Mouse (Mus musculus): Measurements from ENCODE around the gene Zfp316.

Zfp316 gene

GRCm38 (mm10) chr5:143269363-143270150 lies at the start of gene Zfp316:
TSS of gene Zfp316 (minus strand) at chr5:143270022.
- DNase-seq, result peak; percentile 63 to 67

DNA sequence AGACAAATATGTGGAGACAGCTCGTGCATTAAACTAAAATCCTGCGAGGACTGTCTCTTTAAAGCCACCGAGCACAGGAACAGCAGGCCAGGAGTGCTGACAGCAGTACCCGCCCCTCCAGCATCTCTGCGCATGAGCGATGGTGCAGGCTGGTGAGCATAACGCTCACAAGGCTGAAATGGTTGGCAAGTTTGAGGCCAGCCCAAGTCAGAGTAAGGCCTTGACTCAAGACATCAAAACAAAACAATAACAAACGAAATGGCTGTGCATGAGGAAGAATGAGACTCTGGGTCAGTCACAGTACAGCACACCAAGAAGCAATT lies 47.4 kb upstream of the Zfp316 start:
- no peak for DNase-seq

DNA sequence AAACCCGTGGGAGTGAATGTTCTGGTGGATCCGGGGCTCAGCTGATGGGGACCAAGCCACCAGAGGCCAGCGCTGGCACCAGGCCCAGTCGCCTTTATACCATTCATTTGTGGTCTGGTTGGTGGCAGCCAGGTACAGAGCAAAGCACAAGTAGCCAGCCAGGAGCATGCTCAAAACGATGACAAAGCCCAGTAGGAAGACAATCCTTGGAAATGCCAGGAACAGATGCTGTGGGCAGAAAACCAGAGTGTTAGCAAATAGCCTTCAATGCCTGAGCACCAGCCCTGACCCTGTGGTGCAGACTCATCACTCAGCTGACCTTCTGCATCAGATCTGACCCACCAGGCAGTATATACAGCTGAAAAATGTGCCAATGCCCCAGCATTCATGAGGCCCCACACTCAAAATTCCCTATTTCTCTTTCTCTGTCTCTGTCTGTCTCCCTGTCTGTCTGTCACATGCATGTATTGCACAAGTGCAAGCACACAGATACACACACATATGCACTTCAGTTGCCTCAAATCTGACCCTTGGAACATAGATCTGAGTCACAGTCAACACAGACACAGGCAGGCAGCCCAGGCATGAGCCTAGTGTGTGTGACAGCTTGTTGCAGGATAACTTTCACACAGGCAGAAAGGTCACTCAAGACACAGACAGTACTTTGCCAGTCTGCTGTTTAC lies 46.9 kb upstream of the Zfp316 start:
- DNase-seq, result no peak

GRCm38 (mm10) chr5:143315514-143315888 lies 45.7 kb upstream of the Zfp316 start:
- DNase-seq, result no peak

- peak; percentile 96 to 97 for DNase-seq
These were observed 45.1 kb upstream of the Zfp316 start, which contains the start of gene E130309D02Rik for GRCm38 (mm10) chr5:143314730-143315513. TSS of gene E130309D02Rik (minus strand) at chr5:143315360.

GRCm38 (mm10) chr5:143314183-143314729 lies 44.4 kb upstream of the Zfp316 start:
- no peak for DNase-seq

DNA sequence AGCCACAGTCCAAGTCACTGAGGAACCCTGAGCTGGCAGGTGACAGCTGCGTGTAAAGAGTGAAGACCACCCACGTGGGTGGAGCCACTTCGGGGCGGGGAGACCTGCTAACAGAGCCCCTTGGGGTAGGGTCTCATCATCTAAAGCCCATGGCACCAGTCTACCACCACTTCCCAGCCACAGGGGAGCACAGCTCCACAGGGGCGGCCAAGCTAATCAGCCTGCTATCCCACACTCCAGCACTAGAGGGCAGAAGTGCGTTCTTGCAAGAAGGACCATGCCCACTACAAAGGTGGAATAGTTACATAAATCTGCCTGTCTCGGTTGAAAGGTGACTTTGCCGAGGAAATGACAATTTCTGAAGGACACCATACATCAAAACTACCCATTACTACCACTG lies 42.1 kb upstream of the Zfp316 start:
- DNase-seq, result peak; percentile 90

DNA sequence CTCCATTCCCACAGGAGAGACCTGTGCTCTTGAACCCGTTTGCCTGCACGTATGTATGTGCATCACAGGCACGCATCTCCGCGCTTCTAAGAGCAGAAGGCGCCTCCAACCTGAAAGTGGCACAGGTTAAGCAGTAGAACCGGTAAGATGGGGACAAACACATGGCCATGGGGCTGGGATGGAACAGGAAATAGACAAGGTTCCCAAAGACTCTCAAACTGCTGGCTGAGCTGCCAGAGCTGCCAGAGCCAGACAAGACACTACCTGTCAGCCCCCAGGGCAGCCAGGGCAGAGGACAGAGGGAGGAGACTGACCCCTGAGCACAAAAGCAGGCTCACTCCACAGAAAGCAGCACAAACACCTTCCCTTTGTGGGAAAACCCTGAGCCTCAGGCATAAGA lies 40.1 kb upstream of the Zfp316 start:
- no peak for DNase-seq

DNA sequence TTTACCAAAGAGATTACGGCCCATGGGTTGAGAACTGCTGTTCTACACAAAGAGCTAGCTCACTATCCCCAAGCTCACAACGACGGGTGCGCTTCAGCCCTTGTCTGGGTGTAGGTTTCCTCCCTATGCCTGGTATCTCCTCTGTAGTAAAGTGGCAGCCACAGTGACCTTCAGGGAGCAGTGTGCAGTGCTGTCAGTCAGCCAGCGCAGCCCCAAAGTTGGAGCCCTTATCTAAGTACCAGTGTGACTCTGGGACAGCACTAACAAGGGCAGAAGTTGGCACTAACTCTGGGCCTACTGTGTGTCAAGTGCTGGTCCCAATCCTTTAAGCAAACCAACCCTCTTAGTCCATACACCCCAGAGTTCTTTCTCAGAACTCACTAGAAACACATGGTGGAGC lies 39.0 kb upstream of the Zfp316 start:
- DNase-seq, result no peak

GRCm38 (mm10) chr5:143304251-143304650 lies 34.4 kb upstream of the Zfp316 start:
- no peak for DNase-seq

- no peak for DNase-seq
These were observed 31.5 kb upstream of the Zfp316 start for GRCm38 (mm10) chr5:143301296-143301695.

DNA sequence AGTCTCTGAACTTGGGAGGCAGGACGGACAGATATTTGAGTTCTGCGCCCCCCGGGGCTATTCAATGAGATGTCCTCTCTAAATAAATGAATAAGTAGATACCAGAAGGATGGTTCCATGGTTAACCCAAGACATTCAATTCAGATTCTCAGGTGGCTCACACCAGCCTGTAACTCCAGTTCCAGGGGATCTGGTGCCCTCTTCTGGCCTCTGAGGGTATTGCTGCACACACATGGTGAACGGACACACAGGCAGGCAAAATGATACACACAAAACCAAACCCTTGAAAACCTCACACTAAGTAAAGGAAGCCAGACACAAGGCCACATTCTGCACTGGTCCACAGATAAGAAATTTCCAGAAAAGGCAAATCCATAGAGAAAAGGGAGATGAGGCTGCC lies 29.9 kb upstream of the Zfp316 start:
- DNase-seq, result peak; percentile 73 to 74

GRCm38 (mm10) chr5:143298391-143298790 lies 28.6 kb upstream of the Zfp316 start:
- peak; percentile 32 to 39 for DNase-seq

- DNase-seq, result no peak
These were observed 28.2 kb upstream of the Zfp316 start for GRCm38 (mm10) chr5:143297986-143298385.

DNA sequence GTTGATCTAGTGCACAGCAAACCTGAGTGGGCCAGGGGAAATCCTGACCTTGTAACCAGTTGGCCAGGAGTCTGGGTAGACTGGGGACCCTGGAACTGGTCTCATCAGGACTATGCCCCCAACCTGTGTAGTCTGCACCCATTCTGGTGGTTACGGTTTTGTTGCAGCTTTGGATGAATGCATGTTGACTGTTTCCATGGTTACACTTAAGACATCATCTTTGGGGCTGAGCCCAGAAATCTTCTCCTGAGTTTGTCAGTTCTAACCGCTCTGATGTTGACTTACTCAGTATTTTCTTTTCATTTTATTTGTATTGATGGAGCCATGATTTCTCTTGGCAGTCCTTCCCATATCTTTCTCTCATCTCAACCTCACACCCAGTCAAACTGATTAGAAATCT lies 25.5 kb upstream of the Zfp316 start:
- DNase-seq, result no peak

GRCm38 (mm10) chr5:143294862-143295261 lies 25.0 kb upstream of the Zfp316 start:
- peak; percentile 23 to 34 for DNase-seq

DNA sequence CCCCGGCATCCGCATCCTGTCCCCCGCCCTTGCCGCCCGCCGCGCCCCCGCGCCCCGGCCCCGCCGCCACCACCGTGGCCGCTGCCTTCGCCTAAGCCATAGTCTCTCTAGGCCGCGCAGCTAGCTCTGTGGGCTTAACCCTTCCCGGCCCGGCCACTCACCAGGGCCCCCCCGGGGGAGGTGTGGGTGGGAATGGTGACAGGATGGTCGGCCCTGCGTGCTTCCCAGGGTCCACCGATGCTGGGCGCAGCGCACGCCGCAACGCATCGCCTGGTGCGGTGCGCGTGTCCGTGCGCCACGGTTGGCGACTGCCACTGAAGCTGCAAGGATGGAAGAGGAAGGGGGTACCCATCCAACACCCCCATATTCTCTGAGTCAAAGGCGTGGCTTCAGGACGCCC lies 23.6 kb upstream of the Zfp316 start, which contains the start of gene Zfp853:
Gene Zfp853 (minus strand): TSS at position 220 of the 400 bp plus-strand sequence.
- DNase-seq, result no peak

- DNase-seq, result no peak
These were observed 23.1 kb upstream of the Zfp316 start for GRCm38 (mm10) chr5:143292879-143293278.

GRCm38 (mm10) chr5:143289299-143289698 lies 19.5 kb upstream of the Zfp316 start:
- no peak for DNase-seq

GRCm38 (mm10) chr5:143288378-143288911 lies 18.6 kb upstream of the Zfp316 start:
- no peak for DNase-seq

DNA sequence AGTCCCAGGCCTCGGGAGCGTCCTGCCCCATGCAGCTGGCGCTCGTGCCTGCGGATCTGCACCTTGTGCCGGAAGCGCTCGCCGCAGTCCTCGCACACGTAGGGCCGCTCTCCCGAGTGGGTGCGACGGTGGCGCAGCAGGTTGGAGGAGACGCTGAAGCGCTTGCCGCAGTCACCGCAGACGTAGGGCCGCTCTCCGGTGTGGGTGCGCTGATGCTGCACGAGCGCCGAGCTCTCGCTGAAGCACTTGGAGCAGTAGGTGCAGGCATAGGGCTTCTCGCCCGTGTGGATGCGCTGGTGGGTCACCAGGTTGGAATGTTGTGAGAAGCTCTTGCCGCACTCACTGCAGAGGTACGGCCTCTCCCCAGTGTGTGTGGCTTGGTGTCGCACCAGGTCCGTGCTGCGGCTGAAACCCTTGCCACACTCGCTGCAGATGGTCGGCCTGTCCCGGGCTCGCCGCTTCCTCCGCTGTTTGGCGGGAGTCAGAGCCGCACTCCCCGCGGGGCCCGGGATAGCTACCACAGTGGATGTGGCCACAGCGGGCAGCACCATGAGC lies 18.0 kb upstream of the Zfp316 start:
- no peak for DNase-seq

DNA sequence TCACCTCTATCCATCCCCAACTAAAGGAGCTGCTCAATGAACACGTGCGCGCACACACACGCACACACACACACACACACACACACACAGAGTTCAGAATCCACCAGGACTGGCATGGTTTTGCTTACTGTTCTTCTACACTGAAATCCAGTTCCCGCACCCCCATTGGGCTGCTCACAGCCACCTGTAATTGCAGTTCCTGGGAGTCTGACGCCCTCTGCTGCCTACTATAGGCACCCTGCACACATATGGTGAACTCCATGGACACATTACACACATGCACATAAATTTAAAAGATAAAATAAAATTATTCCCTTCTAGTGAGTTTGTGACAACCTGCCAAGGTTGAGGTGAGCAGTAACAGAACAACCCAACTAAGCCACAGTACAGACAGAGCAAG lies 14.9 kb upstream of the Zfp316 start:
- peak in 1 of 2 experiments; percentile 23 for DNase-seq

DNA sequence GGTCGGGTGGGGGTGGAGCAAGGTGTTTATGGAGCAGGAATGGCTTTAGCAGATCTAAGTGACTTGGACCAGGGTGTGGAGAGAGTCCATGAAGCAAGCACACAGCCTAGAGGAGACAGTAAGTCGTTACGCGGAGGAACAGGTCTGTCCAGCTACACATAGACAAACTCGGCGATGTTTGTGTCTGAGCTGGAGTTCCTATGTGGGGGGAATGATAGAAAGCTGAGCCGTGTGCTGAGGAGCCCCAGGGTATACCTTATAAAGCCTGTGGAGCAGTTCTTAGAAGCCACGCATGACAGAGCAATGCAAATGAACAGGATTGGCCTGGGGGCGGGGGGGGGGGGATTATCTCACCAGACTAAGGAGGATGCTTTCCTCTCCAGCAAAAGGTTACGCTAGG lies 9.4 kb upstream of the Zfp316 start:
- no peak for DNase-seq
